Mouse (Mus musculus) embryonic facial prominence, embryonic 11.5 days (tissue): ENCODE data around the gene Cldn34b4. TPM values are rescaled to one million over a fixed set of nuclear protein-coding genes. Genes with fewer than 3 reads are reported as not detected.

Experiments used
- ATAC-seq: fragments of 200-750 bp; cut with Nextera tagmentation; replicated peaks from 2 replicates; pipeline ENCODE4 v1.8.0; 2017; ENCODE audit warnings: low read depth; ENCODE audit not compliant: insufficient number of reproducible peaks, low FRiP score, low TSS enrichment
- DNase-seq: peaks from one replicate; pipeline ENCODE4 v3.0.0-alpha.2; 2015; ENCODE audit warnings: low spot score
- H3K27ac ChIP-seq: fragments of 300-500 bp; sonication (generic); replicated peaks from 2 replicates; pipeline ENCODE4 v1.5.1; 2014; ENCODE audit warnings: mild to moderate bottlenecking, low read depth, low read length, control low read depth
- H3K27me3 ChIP-seq: fragments of 300-500 bp; sonication (generic); 2 replicates; pipeline ENCODE4 v1.6.1; 2014; ENCODE audit warnings: mild to moderate bottlenecking, low read length, moderate library complexity, mixed read lengths; ENCODE audit not compliant: control insufficient read depth, insufficient read depth
- H3K36me3 ChIP-seq: fragments of 300-500 bp; sonication (generic); replicated peaks from 2 replicates; pipeline ENCODE4 v1.6.1; 2014; ENCODE audit warnings: low read depth, mild to moderate bottlenecking, low read length, moderate library complexity, mixed read lengths; ENCODE audit not compliant: control insufficient read depth, insufficient read depth
- H3K4me1 ChIP-seq: fragments of 300-500 bp; sonication (generic); 2 replicates; pipeline ENCODE4 v1.6.1; 2014; ENCODE audit warnings: low read length, mixed read lengths; ENCODE audit not compliant: control insufficient read depth, insufficient read depth
- H3K4me2 ChIP-seq: fragments of 300-500 bp; sonication (generic); 2 replicates; pipeline ENCODE4 v1.6.1; 2014; ENCODE audit warnings: low read depth, mild to moderate bottlenecking, control low read depth, low read length, moderate library complexity
- H3K4me3 ChIP-seq: fragments of 300-500 bp; sonication (generic); 2 replicates; pipeline ENCODE4 v1.5.1; 2014; ENCODE audit warnings: low read depth, low read length, control low read depth
- H3K9ac ChIP-seq: fragments of 300-500 bp; sonication (generic); replicated peaks from 2 replicates; pipeline ENCODE4 v1.6.1; 2014; ENCODE audit warnings: mild to moderate bottlenecking, control low read depth, low read length
- H3K9me3 ChIP-seq: fragments of 300-500 bp; sonication (generic); replicated peaks from 2 replicates; pipeline ENCODE4 v1.6.1; 2016; ENCODE audit warnings: mild to moderate bottlenecking, low read length, inconsistent platforms, mixed read lengths; ENCODE audit not compliant: control insufficient read depth
- WGBS: fragments of 180-500 bp; shearing (Covaris S2); extraction: QIAGEN DNeasy Blood & Tissue Kit; methylation state at CpG from one replicate; pipeline ENCODE4 v1.1.7; 2014; 5-methylcytosine and 5-hydroxymethylcytosine counted together
- polyA plus RNA-seq: library from polyadenylated mRNA; unstranded; fragments of >200 nt; fragmentation: Nextera tagmentation; extraction: Ambion mirVana; gene quantifications from 2 replicates; pipeline ENCODE4 v1.2.1, GENCODE M21; 2014

Gene Cldn34b4
- not detected in 2 replicates for polyA plus RNA-seq

DNA sequence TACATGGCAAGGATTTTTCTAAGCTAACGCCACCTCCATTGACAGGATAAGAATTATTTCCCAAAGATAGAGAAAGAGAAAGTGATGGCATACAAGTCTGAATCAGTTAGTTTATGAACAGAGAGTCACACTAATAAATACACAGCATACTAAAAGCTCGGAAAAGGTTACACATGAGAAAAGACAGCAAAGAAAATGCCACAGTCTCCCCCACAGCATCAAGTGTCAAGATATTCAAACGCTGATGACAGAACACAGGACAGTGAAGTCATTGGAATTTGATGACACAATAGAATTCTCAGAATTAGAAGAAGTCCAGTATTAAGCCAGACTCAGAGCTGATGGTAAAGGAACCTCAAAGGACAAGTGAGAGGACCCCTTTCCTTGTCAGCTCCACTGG lies at the start of gene Cldn34b4:
Gene Cldn34b4 (plus strand): TSS at position 301 of the 400 bp plus-strand sequence.
- 81% methylated on average over 3 of the region's 3 CpGs for WGBS
- no peak for DNase-seq

More for the DNA sequence above, at the start of gene Cldn34b4:
- H3K27ac ChIP-seq, result no peak within 1 kb of the TSS
- no peaks in the 10 kb centered on the region for H3K9me3 ChIP-seq
- H3K9ac ChIP-seq, result no peak within 1 kb of the TSS
- no peaks in the 10 kb centered on the region for H3K4me1 ChIP-seq
- H3K4me3 ChIP-seq, result no peak within 1 kb of the TSS
- H3K36me3 ChIP-seq, result no peaks in the 10 kb centered on the region
- no peak within 1 kb of the TSS for H3K4me2 ChIP-seq
- no peak for ATAC-seq
- no peaks in the 10 kb centered on the region for H3K27me3 ChIP-seq

Other genes starting within 250 kb of the Cldn34b4 start
- not detected in 2 replicates for gene Cldn34b3, start 129.0 kb upstream of the Cldn34b4 start, polyA plus RNA-seq
- not detected in 2 replicates for gene Cldn34d, start 209.6 kb downstream of the Cldn34b4 start, polyA plus RNA-seq